Mouse (Mus musculus) adrenal gland, adult 2 months (tissue): ENCODE measurements around the gene Farp1. TPM values are rescaled to one million over a fixed set of nuclear protein-coding genes. Genes with fewer than 3 reads are reported as not detected.

Experiments
- DNase-seq: peaks from one replicate; pipeline ENCODE4 v3.0.0; 2021
- polyA plus RNA-seq: library from polyadenylated mRNA; depleted of rRNA; stranded (reverse); fragments of >200 nt; gene quantifications from 2 replicates; pipeline ENCODE4 v1.2.3, GENCODE M21; 2012; rRNA removed
- total RNA-seq, 2 experiments: library from RNA; stranded (reverse); gene quantifications; 2 replicates each; pipeline ENCODE4 v1.2.3; 2021

Farp1 gene
- total and polyA plus RNA-seq, 3 experiments = 10.9 to 24.0 (median 18.0) TPM

DNA sequence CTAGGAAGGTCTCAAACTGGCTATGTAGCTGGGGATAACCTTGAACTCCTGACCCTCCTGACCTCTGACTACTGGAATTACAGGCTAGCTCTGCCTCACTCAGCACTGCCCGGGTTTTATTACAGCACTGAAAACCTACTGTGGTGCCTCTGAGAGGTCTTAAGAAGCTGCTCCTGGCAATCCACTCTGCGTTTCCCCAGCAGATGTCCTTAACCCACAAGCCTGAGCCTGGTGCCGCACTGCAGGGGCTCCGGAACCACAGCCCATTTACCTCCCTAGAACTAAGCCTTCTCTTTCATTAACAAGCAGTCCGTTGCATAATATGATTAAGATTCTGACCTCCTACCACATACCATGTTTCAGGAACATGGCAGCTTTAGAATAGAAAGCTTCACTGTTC is 281.1 kb downstream of the Farp1 start:
- DNase-seq = no peak

DNA sequence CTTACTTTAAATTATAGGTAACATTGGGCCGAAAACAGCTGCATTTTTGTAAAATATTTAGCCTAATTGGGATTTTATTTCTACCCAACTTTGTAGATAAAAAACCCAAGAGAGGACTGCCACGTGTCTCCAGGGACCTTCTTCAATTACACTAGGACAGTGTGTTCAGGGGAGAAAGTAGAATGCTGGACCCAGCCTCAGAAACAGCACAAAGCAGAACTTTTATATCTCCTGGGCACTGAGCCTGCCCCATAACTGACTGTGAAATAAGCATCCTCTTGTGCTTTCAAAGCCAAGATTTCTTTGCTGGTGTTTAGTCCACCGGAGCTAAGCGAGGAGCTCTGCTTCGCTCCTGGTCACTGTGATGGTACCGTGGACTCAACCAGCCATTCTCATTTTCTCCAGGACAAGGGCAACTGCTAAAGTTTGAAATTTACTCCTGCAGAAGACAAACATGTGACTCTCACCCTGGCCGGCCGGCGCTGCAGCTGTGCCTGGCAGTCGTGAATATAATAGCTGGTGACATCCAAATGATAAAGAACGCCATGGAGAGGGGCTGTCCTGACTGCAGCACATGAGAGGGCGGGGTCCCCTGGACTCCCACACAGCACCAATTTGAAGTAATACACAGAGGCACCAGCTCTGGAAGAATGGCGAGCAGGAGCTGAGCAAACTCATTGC is 281.8 kb downstream of the Farp1 start:
- no peak for DNase-seq

DNA sequence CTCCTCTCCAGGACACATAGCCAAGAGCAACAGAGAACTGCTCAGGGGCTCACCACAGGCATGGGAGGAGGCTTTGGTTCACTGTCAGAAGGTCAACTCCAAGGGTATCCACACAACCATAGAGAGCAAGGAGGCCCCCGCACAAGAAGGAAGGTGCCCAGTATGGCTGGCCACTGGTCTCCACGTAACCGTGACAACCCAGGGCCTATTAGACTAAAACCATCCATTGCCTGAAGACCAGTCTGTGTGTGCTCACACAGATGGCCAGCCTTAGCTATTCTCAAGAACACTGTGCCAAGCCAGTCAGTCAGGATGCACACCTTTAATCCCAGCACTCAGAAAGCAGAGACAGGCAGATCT is 282.3 kb downstream of the Farp1 start:
- DNase-seq = no peak

DNA sequence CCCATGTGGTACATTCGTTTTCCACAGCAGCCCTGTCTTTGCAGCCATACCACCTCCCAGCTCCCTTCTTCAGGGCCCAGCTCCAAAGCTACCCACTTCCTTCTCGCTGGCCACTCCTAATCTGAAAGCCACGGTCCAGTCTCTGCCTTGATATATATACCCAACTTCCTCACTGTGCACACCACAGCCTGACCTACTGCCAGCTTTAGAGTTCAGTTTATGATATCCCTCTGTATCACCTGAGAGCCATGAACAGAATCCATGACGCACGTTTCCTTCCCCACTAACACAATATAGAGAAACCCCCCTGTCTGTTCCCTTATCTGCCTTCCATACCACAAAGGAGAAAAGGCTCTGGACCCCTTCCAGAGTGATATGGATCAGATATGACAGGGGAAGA is 283.4 kb downstream of the Farp1 start:
- DNase-seq = no peak

DNA sequence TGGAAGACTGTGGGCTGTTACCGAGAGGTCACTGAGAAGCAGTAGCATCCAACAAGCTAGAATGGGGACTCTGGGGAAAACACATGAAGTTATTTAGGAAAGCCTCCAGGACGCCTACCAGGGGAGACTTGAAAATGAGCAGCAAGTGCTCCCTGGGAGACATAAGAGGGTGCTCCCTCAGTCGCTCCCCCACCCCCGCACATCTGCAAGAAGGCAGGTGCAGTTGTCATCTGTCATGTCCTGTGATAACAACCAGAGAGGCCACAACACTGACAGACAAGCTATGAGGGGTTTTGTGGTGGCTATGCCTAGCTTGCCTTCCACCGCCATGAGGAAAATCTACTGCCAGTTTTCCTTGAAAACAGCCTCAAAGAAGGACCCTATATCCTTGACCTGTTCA is 287.1 kb downstream of the Farp1 start:
- no peak for DNase-seq

DNA sequence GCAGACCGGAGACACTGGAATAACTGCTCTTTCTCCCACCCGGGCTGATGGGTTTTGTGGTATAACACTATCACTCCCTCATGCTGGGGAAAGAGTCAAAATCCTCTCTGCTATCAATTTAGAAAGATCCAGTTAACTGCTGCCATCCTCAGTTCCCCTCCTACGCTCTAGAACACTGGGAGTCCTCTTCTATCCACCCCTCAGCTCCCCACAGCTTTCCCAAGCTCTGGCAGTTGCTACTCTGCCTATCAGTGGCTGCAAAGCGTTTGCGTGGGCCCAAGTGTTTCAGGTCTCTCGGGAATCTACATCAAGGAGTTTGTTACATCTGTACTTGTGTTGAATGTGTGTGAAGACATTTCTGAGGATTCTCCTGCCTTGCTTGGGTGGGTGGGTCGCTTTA is 287.6 kb downstream of the Farp1 start:
- no peak for DNase-seq

DNA sequence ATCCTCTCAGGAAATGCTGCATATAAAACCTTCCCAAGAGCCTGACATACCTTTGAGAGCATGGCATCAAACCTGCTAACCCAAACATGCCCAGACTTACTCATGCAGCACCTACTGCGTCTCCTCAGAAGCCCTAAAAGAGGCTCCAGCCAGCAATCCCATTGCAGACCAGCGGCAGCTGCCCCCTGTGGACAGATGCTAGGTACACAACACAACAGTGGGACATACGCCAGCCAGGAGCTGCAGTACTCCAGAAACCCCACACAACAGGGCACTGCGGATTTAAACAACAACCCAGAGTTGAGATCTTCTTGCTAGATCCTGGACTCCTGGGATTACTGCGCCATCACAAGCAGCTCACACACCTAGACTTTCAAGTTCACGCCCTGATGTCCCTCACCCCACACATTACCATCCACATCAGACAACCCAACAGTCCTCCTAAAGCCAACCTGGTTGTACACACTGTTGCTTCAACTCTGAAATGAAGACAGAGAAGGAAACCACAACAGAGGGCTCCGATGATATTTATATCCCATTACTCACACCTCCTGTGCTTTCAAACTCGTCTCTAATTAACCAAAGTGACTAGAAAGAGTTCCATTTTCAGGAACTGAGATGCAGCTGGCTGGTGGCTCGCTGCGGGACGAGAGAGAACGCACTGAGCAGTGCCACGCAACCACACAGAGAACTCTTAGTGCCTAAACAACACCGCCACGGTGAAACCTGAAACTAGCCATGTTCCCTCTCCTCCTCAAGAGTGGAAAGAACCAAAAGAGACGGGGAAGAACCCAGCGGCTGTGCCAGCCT is 289.7 kb downstream of the Farp1 start:
- no peak for DNase-seq

DNA sequence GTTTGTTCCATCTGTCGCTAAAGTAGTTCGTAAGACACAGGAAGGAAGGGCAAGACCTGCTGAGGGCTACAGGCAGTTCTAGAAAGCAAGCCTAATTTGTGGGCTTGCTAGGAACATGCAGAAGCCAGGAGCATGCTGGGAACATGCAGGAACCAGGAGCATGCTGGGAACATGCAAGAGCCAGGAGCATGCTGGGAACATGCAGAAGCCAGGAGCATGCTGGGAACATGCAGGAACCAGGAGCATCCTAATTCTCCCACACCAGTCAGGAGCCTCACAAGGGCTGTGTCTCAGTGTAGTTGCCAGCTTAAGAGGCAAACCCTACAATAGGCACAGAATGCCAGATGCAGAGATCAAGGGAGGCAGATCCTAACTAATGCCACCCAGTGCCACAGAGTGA is 291.4 kb downstream of the Farp1 start:
- no peak for DNase-seq

DNA sequence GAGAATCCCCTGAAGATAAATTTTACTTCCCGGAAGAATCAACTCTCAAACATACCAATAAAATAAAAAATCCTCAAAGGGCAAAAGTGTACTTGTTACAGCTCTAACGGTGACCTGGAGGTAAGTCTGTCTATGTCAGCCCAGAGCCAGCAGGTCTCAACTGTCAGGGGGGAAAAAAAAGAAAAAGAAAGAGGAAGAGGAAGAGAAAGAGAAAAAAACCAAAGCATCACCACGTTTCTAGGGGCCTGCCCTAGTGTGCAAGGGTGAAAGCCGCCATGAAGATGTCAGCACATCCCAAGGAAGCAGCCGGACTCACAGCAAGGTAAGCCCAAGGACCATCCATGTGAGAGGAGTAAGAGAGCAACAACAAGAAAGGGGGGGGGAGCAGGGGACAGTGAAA is 293.9 kb downstream of the Farp1 start:
- no peak for DNase-seq

DNA sequence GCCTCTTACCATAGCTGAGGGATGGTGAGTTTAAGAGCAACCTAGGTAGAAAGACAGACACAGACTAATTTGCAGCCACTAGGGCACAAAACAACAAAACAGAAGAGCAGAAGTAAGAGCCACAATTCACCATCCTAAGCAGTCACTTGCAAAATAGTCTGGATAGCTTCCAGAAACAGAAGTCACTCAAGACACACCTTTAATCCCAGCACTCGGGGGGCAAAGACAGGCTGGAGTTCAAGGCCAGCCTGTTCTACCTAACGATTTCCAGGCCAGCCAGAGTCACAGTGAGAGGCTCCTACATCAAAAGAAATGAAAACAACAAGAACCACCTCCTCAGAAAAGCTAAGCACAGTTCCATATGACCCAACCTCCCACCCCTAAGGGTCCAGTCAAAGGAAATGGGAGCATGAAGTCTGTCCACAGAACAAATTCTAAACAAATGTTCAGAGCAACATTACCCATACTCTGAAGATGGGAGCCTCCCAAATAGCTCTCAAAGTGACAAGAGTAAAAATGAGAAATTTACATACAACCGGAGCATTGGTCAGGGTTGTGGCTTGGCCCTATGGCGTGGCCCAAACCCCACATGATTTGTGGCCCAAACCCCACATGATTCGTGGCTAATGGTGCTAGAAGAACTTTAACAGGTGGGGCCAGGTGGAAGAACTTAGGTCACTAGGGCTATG is 294.5 kb downstream of the Farp1 start:
- no peak for DNase-seq

DNA sequence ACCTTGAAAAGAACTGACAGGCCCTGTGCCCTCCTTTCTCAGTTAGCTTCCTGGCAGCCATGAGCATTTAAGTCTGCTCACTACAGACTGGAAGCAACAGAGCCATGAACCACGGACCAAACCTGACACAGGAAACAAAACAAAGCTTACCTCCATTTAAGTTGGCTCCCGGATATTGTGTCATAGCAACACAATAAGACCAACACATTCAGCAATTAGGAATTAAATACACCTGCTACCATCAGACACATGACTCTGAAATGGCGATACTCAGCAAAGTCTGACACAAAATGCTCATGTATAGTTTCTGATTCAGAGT is 295.0 kb downstream of the Farp1 start:
- no peak for DNase-seq

Other genes starting within 250 kb of the Farp1 start
- 10 to 100 TPM; 70.8 to 73.7 TPM for gene Ipo5, start 124.0 kb upstream of the Farp1 start, total RNA-seq
- 6.3 and 7.7 TPM in 2 replicates for gene Ipo5, start 124.0 kb upstream of the Farp1 start, polyA plus RNA-seq